Mouse (Mus musculus) heart, adult 8-10 months (tissue): ENCODE measurements around the gene Tenm4. TPM values are rescaled to one million over a fixed set of nuclear protein-coding genes. Genes with fewer than 3 reads are reported as not detected.

Source experiments
- DNase-seq: peaks from one replicate; pipeline ENCODE4 v3.0.0; 2022; ENCODE audit warnings: low spot score
- total RNA-seq, 4 experiments: library from RNA; stranded (reverse); gene quantifications; 2 replicates each; pipeline ENCODE4 v1.2.4; 2022

The Tenm4 gene
- total RNA-seq = 1 to 10 TPM in 2 of 4 experiments, under 1 TPM in 2; 0.34 to 1.4 (median 1.00) TPM

DNA sequence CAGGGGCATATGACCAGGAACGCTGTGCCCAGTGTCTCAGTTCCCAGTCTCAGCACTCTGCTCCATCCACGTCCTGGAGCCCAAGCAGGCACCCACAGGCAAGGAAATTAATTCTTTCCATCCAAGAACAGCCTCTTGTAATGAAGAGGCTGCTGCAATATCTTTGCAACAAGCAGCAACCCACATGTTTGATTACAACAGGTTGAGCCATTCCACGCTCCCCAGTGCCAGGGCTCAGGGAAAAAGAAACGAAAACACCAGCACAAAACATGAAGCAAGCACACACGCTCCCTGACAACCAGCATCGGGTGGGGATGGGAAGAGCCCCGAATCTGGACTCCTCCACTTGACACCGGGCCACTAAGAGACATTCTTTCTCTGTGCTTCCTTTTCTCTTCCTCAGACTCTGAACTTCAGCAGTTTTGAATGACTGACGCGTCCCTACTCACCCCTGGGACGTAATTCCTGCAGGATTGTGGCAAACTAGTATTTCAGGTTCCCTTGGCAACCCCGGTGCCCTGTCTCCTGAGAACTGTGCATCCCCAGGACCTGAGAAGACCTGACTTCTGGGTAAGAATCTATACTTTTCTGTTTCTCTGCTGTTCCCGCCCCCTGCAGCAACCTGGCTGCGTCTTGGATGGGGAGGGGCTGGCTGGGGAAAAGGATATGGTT is at the start of gene Tenm4:
Tenm4 (plus strand) TSS at position 323 of the 672 bp plus-strand sequence.
- no peak for DNase-seq

DNA sequence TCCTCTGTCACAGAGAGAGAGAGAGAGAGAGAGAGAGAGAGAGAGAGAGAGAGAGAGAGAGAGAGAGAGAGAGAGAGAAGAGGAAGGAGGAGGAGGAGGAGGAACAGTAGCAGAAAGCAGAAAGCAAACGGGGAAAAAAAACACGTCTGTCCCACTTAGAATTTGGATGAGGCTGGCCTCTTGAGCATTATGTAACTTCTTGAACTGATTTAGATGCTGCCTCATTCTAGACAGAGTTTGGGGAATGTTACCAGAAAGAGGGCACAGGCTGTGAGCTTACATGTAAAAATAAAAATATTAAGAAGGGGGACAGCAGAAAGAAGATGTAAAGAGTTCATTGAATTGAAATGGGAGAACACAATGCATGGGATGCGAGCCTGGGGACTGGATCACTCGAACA is 40.3 kb upstream of the Tenm4 start:
- DNase-seq = no peak

DNA sequence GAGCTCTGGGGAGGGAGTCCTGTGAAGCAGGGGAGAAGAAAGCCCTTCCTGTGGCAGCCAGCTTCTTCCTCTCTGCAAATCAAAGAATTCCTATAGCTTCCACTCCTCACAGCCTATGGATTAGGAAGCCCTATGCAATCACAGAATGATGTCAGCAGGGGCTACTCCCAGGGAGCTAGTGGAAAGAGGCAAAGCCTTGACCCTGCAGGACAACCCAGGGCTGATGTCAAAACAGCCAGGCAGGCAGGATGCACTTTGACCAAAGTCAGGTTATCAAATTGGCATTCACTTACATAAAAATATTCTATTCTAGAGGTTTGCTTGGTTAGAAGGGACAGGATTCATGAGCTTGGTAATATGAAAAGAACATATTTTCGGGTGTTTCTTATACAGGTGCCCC is 39.9 kb upstream of the Tenm4 start:
- no peak for DNase-seq

DNA sequence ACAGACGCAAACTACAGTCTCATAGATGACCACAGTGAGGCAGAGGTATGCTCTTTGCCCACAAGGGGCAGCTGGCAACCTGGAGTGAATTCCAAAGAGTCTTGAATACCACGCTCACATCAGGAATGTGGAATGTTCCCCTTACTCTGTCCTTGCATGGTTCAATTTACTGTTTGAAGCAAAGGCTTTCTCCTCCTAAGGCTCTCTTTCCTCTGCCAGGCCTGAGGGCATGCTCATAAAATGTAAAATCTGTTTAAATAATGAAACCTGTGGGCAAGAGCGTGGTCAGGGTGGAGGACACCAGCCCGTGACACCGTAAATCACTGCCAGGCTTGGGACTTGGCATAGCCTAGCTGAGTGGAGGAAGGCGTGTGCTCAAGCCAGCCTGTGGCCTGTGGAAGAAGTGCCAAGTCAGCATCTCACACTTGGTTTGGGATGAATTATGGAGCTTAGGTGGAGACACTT is 34.5 kb upstream of the Tenm4 start:
- no peak for DNase-seq

DNA sequence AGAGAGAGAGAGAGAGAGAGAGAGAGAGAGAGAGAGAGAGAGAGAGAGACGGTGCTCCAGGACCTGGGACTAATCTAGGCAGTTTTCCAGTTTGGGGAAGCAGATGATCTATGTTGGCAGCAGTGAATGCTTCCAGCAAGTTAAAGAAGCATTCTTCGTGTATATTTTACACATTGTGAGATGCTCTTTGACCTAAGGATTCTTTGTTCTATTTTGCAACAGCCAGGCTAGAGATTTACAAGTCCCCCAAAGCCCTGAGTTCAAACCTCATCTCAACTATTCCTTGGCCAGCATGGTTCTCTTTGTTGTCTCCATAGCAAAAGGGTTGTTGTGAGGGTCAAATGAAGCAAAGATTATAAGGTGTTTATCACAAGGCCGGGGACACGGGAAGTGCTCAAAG is 29.2 kb upstream of the Tenm4 start:
- DNase-seq = no peak

DNA sequence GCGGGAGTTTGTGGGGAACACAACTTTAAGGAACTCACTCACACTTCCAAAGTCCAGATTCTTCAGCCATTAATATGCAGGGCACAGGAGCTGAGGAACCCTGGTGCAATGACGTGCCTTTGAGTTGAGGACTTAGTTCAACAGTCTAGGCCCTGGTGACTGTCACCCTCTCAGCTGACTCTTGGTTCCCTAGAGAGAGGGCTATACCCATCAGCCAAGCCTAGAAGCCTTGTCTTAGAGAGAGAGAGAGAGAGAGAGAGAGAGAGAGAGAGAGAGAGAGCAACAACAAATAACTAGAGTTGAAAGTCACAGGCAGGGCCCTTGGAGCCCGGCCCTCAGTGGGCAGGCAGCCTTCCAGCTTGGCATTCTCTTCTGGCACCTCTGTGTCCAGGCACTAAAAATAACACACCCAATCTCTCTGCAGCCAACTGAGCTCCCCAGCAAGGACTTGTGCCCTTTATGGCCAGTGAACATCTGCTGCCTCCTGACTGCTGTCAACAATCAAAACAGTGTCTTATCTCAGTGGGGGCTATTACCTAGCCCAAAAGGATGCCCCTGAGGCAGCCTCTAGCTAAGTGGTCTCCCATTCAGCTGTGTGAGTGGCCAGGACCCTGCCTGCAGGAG is 28.0 kb upstream of the Tenm4 start:
- DNase-seq = peak; percentile 70

DNA sequence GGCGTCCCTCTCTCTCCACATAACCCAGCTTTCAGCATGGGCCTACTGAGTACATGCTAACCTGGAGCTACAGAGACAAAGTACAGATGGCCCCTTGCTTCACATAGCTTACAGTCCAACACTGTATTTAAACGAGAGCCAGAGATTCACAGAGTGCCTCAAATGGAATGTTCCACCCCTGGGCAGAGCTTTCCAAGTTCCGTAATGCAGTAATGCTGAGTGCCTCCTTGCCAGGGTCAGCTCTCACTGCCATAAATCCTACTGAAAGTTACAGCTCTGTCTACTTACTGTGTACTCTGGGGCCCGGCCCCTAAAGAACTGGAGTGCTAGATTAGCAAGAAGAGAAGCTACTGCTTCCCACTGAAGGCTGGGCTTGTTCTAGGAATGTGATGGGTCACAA is 23.6 kb upstream of the Tenm4 start:
- peak; percentile 19 for DNase-seq

DNA sequence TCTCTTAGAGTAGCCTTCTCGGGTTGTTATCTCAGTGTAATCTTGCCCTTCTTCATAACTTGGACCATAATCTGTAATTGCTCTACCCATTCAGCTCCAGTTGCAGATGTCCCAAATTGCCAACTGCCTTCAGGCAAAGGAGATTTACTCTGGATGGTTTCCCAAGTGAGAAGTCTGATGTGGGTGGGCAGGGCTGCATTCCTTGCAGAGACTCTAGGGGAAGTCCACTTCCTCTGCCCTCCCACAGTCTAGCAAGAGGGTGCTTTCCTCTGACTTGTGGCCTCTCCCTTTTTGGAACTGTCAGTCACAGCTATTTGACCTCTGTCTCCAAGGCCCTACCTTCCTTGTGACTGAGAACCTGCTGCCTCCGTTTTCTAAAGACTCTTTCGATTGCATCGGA is 22.9 kb upstream of the Tenm4 start:
- DNase-seq = no peak

DNA sequence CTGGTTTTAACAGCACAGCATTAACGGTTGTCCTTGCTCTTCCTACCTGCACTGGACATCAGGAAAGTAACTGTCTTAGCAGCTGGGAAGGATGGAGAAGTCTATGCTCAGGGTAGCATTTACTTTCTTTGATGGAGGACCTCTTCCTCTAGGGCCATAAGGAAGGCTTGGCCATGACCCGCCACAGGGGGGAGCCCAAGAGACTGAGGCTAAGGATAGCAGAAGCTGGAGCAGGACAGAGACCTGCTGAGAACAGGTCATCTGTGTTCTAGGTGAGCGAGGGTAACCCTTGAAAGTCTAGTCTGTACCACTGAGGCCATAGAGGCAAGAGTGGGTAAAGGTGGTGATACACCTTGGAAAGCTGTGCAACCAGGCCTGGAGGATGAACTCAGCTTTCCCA is 19.8 kb upstream of the Tenm4 start:
- DNase-seq = peak; percentile 24

DNA sequence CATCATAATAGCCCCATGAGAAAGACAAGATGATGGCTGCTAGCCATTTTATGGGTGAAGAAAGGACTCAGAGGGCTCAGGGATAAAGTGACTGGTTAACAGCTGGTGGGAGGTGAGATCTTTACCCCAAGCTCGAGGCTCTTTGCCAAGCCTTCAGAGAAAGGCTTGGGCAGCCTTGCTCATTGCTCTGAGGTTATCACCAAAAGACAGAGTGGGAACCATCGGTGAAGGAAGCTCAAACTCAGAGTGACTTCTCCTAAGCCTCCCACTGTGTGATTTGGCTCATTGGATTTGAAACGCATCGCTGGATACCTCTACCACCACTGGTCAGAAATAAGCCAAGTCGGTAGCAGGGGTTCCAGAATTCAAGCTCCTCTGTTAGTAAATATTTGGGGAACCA is 19.1 kb upstream of the Tenm4 start:
- no peak for DNase-seq

DNA sequence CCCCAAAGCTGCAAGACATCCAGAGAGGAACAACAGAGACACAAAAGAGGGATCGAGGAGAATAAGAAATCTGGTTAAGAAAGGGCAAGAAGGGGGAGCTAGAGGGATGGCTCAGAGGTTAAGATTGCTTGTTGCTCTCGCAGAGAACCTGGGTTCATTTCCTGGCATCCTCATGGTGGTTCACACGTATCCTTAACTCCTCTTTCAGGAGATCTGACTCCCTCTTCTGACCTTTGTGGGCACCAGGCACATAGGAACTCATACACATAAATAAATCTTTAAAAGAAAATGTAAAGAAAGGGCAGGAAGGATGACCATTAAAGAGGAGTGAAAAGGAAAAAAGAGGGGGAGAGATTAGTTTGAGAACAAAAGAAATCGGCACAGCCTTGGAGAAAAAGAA is 18.6 kb upstream of the Tenm4 start:
- no peak for DNase-seq

DNA sequence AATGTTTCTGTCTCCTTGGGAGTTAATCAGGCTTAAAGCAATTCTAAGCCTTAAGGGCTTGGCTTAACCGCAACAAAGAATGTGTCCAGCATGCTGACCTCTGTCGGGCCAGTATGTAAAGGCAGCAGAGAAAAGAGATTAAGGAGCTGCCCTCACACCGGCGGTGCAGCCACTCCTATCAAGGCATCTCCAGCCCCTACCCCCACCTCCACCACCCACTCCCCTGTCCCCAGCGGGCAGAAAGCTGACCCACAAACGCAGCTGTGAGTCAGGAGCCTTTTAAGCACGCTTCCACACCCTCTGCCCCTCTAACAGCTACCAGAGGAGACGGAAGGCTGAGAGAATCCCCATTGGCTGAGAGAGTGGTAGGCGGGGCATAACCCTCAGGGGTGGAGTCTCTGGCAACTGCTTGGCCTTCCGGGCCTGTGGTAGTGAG is 18.1 kb upstream of the Tenm4 start:
- peak; percentile 26 for DNase-seq

DNA sequence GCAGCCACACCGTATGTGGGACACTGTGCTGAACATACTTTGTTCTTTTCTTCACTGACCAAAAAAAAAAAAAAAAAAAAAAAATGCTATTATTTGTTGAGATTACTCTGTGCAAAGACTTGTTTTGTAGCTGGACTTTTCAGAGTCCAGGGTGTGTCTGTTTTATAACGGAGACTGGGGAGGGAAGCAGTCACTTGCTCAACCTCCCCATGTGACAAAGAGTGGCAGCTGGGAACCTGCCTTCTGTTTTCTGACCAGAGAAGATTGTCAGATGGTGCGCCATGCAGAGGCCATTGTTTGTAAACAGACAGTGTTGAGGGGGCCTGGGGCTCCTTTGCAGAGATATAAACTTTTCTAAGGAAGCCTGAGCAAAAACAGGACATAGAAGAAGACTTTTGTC is 17.0 kb upstream of the Tenm4 start:
- DNase-seq = no peak

DNA sequence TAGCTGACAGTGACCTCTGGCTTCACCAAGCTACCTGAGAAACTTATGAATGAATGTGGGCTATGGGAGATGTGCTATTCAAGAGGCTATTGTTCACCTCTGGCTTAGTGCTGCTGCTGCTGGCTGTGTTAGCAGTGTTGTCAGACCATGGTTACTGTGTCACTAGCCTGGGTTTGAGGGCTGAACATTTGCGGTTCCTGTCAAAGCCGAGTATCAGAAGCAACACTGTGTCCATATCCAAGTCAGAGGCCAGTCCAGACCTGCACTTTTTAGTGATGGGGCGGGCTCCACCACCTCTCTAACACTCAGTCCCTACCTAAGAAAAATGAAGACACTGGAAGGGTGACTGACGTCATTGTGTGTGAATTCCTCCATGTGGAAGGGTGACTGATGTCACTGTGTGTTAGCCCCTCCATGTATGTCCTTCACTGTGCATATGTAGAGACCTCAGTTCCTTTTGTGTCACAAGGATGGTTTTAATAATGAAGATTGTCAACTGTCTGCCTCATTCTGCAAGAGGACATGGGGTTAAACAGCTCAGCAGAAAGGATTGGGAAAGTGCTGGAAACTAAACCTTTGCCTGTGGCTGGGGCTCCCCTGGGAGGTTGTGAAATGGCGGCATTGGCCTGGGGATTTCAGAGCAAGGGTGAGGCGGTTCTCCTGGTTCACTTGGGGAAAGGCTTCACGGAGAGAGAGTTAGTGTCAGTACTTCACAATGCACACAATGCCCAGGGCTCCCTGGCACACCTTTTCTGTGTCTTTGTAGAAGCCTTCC is 14.4 kb upstream of the Tenm4 start:
- DNase-seq = no peak

DNA sequence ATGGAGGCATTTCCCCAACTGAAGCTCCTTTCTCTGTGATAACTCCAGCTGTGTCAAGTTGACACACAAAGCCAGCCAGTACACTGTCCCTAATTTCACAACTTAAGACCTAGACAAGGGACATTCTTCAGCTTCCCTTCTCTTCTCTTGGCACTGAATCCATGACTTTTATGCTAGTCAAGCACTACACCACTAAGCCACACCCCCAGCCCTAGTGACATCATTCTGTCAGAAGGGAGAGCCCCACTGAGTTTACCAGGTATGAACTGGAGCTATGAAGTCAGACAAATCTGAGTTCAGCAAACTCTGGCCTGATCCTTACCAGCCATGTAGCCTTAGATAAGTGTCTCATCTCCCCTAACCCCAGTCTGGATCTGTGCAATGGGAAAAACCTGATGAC is 6.9 kb upstream of the Tenm4 start:
- DNase-seq = no peak

DNA sequence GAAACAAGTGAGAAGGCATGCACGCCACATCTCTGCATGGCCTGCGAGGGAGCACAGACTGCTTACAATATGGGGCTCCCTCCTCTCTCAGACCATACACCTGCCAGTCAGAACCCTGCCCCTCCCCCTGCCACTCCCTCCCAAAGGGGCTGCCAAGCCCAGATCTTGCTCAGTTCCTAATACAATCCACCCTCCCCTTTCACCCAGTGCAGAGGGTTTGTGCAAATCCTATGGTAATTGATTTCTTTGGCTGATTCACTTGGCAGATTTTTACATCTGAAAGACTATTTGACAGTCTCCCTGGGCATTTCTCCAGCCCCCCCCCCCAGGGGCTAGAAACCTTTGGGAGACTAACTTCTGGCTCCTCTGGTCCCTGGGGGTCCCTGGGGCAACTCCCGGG is 2.1 kb upstream of the Tenm4 start:
- DNase-seq = no peak

DNA sequence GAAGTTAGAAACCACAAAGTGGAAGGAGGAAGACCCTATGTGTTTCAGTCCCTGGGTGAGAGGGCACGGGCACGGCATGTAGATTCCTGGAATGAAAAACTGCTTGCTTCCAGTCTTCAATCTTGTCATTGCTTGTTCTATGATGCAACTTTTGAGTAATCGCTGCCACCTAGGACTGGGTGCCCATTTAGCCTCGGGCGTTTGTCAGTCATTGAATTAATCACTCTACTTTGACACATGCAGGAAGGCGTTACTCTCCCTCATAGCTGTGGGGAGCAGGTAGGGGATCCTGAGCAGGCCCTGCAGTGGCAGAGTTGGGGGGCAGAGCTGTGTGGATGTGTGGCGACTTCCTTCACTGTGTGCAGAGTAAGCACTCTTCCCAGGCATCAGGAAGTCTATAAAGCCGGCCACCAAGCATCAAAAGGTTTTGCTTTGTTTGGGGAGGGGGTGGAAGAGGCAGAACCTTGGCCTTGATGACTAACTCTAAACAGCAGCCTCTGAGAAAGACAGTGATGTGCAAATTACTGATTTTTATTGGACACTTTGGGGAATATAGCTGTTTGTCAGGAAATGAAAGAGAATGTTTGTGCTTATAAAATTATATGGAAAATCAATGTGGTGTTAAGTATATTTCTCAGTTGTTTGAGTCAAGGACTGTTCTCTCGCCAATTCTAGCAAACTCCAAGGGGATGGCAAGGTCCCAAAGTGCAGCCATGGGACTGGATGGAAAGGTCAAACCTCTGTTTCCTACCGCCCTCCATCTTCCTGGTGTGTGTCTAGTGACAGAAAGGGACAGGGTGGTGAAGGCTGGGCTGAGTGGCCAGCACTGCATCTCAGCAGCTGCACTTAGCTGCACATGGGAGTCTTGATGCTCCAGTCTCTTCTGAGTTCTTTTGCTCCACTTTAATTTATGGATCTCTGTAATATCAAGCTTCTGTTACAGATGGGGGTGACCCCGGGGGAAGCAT is 834 bp downstream of the Tenm4 start:
- no peak for DNase-seq

DNA sequence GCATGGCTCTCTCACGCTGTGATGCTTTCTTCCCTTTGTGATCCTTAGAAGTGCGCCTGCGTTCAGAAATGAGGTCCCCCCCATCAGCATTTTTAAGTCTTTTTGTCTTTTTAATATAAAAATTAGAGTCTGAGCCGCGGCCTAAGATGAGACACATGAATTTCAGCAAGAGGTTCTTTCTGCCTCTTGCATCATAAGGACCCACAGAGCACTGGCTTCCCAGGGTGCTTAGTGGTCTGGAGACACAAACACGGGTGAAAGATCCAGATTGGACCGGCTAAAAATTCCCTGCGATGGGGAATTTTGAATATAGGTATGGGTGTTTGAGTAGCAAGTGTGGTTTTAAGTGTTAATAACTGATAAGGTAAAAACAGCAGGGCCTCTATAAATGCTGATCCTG is 5.7 kb downstream of the Tenm4 start:
- no peak for DNase-seq

DNA sequence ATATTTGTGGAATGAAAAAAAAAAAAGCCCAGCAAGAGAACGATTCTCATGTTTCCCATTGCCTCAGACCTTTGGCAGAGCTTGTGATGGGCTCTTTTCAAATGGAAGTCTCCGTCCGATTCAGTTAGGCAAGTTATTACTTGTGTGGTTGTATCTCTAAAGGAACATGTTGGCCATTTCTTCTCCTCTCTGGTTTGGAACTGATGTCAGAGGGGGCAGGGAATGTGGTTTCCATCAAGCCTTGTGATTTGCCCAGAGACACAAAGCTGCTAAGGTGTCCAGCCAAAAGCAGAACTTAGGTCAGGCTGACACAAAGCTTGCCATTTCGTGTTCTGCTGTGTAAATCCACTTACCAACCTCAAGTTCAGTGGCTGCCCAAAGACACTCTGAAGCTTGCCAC is 10.7 kb downstream of the Tenm4 start:
- no peak for DNase-seq

DNA sequence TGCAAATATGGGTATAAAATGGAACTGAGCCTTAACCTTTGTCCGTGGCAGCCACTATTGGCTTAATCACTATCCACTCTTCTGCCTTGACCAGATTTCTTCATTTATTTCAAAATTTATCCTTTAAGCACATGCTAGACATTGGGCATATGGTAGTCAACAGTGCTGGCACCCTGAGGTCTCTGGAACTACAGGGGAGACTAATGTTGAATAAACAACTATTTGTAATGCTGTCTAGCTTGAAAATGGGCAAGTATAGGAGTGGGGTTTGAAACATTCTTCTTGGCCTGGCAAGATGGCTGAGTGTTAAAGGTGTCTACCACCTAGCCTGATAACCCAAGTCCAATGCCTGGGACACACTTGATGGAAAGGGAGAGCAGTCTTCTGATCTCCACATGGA is 12.1 kb downstream of the Tenm4 start:
- DNase-seq = no peak

DNA sequence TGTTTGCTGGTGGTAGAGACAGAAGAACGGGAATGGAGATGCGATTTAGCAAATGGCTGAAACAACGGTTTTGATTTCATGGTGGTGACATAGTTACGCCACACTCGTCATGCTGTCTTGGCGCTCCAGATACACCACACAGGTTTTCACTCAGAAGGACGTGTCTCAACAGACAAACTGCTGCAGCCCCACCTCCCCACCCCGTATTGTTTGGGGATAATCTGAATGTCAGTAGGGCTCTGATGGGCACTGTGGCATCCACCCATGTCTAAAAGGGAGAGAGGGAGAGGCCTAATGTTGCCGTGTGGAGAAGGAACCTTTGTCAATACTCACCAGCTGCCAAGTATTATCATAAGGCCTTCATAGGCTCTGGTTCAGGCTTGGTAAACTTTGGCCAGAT is 14.4 kb downstream of the Tenm4 start:
- DNase-seq = no peak
